Mouse (Mus musculus): Measurements from ENCODE around the gene Tas2r126.

GRCm38 (mm10) chr6:42399938-42400337, 34.4 kb upstream of the Tas2r126 start, which contains the start of gene Tas2r143:
- TF ChIP-seq CTCF (IDR thresholded peaks at IDR 0.05; ENCODE audit: extremely low read depth, insufficient read length, insufficient replicate concordance, low read depth, low read length) (no peak), POLR2A (IDR thresholded peaks at IDR 0.05; ENCODE audit: low read depth, low read length) (no peak)
